Mouse (Mus musculus) stomach, embryonic 16.5 days (tissue): Measurements from ENCODE around the gene Ube4b. TPM values are rescaled to one million over a fixed set of nuclear protein-coding genes. Genes with fewer than 3 reads are reported as not detected.

ENCODE experiments used
- ATAC-seq: fragments of 200-750 bp; cut with Nextera tagmentation; 2 replicates; pipeline ENCODE4 v1.8.0; 2017; ENCODE audit warnings: moderate number of reproducible peaks, moderate TSS enrichment; ENCODE audit not compliant: insufficient read depth, low FRiP score
- H3K27ac ChIP-seq: fragments of 300-500 bp; sonication (generic); 2 replicates; pipeline ENCODE4 v1.5.1; 2014; ENCODE audit warnings: low read length
- H3K27me3 ChIP-seq: fragments of 300-500 bp; sonication (generic); 2 replicates; pipeline ENCODE4 v1.6.1; 2014; ENCODE audit warnings: low read length, control low read depth, mixed read lengths; ENCODE audit not compliant: control insufficient read depth, insufficient read depth
- H3K36me3 ChIP-seq: fragments of 300-500 bp; sonication (generic); 2 replicates; pipeline ENCODE4 v1.6.1; 2014; ENCODE audit warnings: low read length; ENCODE audit not compliant: control insufficient read depth, insufficient read depth
- H3K4me1 ChIP-seq: fragments of 300-500 bp; sonication (generic); 2 replicates; pipeline ENCODE4 v1.6.1; 2014; ENCODE audit warnings: low read length, control low read depth, mixed read lengths; ENCODE audit not compliant: control insufficient read depth, insufficient read depth
- H3K4me2 ChIP-seq: fragments of 300-500 bp; sonication (generic); 2 replicates; pipeline ENCODE4 v1.6.1; 2014; ENCODE audit warnings: low read depth, low read length, mixed read lengths
- H3K4me3 ChIP-seq: fragments of 300-500 bp; sonication (generic); replicated peaks from 2 replicates; pipeline ENCODE4 v1.5.1; 2014; ENCODE audit warnings: mild to moderate bottlenecking, low read length
- H3K9ac ChIP-seq: fragments of 300-500 bp; sonication (generic); 2 replicates; pipeline ENCODE4 v1.6.1; 2014; ENCODE audit warnings: low read length
- H3K9me3 ChIP-seq: fragments of 300-500 bp; sonication (generic); replicated peaks from 2 replicates; pipeline ENCODE4 v1.6.1; 2016; ENCODE audit warnings: low read length, control low read depth; ENCODE audit not compliant: control insufficient read depth
- WGBS: fragments of 180-500 bp; shearing (Covaris S2); extraction: QIAGEN DNeasy Blood & Tissue Kit; methylation state at CpG from one replicate; pipeline ENCODE4 v1.1.7; 2014; 5-methylcytosine and 5-hydroxymethylcytosine counted together
- polyA plus RNA-seq: library from polyadenylated mRNA; unstranded; fragments of >200 nt; fragmentation: Nextera tagmentation; extraction: Ambion mirVana; gene quantifications from 2 replicates; pipeline ENCODE4 v1.2.1, GENCODE M21; 2015

The Ube4b gene
- polyA plus RNA-seq, 1 experiment from 2014 or later = 33.5 TPM

GRCm38 (mm10) chr4:149330495-149330894 lies 96.1 kb downstream of the Ube4b start:
- Histone ChIP-seq H3K27me3 (no peaks in the 10 kb centered on the region), H3K4me3 (no peak overlapping the region), H3K9ac (no peak overlapping the region), H3K9me3 (no peaks in the 10 kb centered on the region), H3K4me2 (no peak overlapping the region), H3K4me1 (no peaks in the 10 kb centered on the region), H3K27ac (no peak overlapping the region), H3K36me3 (peaks cover 19% of the 10 kb centered on the region)
- no peak for ATAC-seq
- 93% methylated on average over 5 of the region's 5 CpGs for WGBS

- Histone ChIP-seq H3K27me3 (no peaks in the 10 kb centered on the region), H3K4me2 (no peak overlapping the region), H3K9me3 (no peaks in the 10 kb centered on the region), H3K4me3 (no peak overlapping the region), H3K4me1 (no peaks in the 10 kb centered on the region), H3K27ac (no peak overlapping the region), H3K36me3 (peaks cover 19% of the 10 kb centered on the region), H3K9ac (no peak overlapping the region)
- WGBS = 84% methylated on average over 4 of the region's 4 CpGs
- ATAC-seq = no peak
These were observed 97.8 kb downstream of the Ube4b start for GRCm38 (mm10) chr4:149328735-149329134.

- Histone ChIP-seq H3K27ac (no peak overlapping the region), H3K9ac (no peak overlapping the region), H3K4me1 (no peaks in the 10 kb centered on the region), H3K27me3 (no peaks in the 10 kb centered on the region), H3K4me2 (no peak overlapping the region), H3K9me3 (no peaks in the 10 kb centered on the region), H3K4me3 (no peak overlapping the region), H3K36me3 (peaks cover 19% of the 10 kb centered on the region)
- ATAC-seq = no peak
- 85% methylated on average over 7 of the region's 7 CpGs for WGBS
These were observed 99.3 kb downstream of the Ube4b start for GRCm38 (mm10) chr4:149327281-149327680.

- H3K27me3 ChIP-seq = no peaks in the 10 kb centered on the region
- no peaks in the 10 kb centered on the region for H3K4me1 ChIP-seq
- no peaks in the 10 kb centered on the region for H3K9me3 ChIP-seq
- no peak overlapping the region for H3K9ac ChIP-seq
- ATAC-seq = no peak
- no peak overlapping the region for H3K4me3 ChIP-seq
- H3K4me2 ChIP-seq = no peak overlapping the region
- H3K36me3 ChIP-seq = peaks cover 12% of the 10 kb centered on the region
- WGBS = 91% methylated on average over 10 of the region's 10 CpGs
- no peak overlapping the region for H3K27ac ChIP-seq
These were observed 101.0 kb downstream of the Ube4b start for GRCm38 (mm10) chr4:149325411-149326162.

GRCm38 (mm10) chr4:149323730-149324129 lies 102.8 kb downstream of the Ube4b start:
- no peak for ATAC-seq
- Histone ChIP-seq H3K27me3 (no peaks in the 10 kb centered on the region), H3K36me3 (peaks cover 5% of the 10 kb centered on the region; the same call in 1 of the 2 replicates), H3K9ac (no peak overlapping the region), H3K4me2 (no peak overlapping the region), H3K27ac (no peak overlapping the region), H3K4me1 (no peaks in the 10 kb centered on the region), H3K9me3 (no peaks in the 10 kb centered on the region), H3K4me3 (no peak overlapping the region)
- 76% methylated on average over 16 of the region's 16 CpGs for WGBS

- ATAC-seq = no peak
- Histone ChIP-seq H3K27me3 (no peaks in the 10 kb centered on the region), H3K27ac (no peak overlapping the region), H3K4me3 (no peak overlapping the region), H3K4me2 (no peak overlapping the region), H3K9me3 (no peaks in the 10 kb centered on the region), H3K4me1 (no peaks in the 10 kb centered on the region), H3K36me3 (no peaks in the 10 kb centered on the region), H3K9ac (no peak overlapping the region)
- WGBS = 68% methylated on average over 6 of the region's 6 CpGs
These were observed 103.8 kb downstream of the Ube4b start for GRCm38 (mm10) chr4:149322718-149323117.

GRCm38 (mm10) chr4:149322286-149322685 lies 104.3 kb downstream of the Ube4b start:
- H3K4me1 ChIP-seq = no peaks in the 10 kb centered on the region
- no peak for ATAC-seq
- H3K27ac ChIP-seq = no peak overlapping the region
- no peaks in the 10 kb centered on the region for H3K36me3 ChIP-seq
- no peak overlapping the region for H3K9ac ChIP-seq
- no peak overlapping the region for H3K4me3 ChIP-seq
- H3K27me3 ChIP-seq = no peaks in the 10 kb centered on the region
- no peaks in the 10 kb centered on the region for H3K9me3 ChIP-seq
- no peak overlapping the region for H3K4me2 ChIP-seq
- WGBS = 79% methylated on average over 4 of the region's 4 CpGs

GRCm38 (mm10) chr4:149319088-149319487 lies 107.5 kb downstream of the Ube4b start:
- no peak overlapping the region for H3K9ac ChIP-seq
- WGBS = 67% methylated on average over 9 of the region's 9 CpGs
- H3K4me1 ChIP-seq = no peaks in the 10 kb centered on the region
- ATAC-seq = no peak
- no peaks in the 10 kb centered on the region for H3K9me3 ChIP-seq
- no peak overlapping the region for H3K27ac ChIP-seq
- no peaks in the 10 kb centered on the region for H3K36me3 ChIP-seq
- no peak overlapping the region for H3K4me2 ChIP-seq
- H3K27me3 ChIP-seq = no peaks in the 10 kb centered on the region
- H3K4me3 ChIP-seq = no peak overlapping the region

GRCm38 (mm10) chr4:149317387-149317786 lies 109.2 kb downstream of the Ube4b start:
- no peaks in the 10 kb centered on the region for H3K36me3 ChIP-seq
- no peak overlapping the region for H3K9ac ChIP-seq
- no peak overlapping the region for H3K4me3 ChIP-seq
- no peaks in the 10 kb centered on the region for H3K27me3 ChIP-seq
- H3K9me3 ChIP-seq = no peaks in the 10 kb centered on the region
- no peak overlapping the region for H3K27ac ChIP-seq
- ATAC-seq = no peak
- H3K4me2 ChIP-seq = no peak overlapping the region
- no peaks in the 10 kb centered on the region for H3K4me1 ChIP-seq
- WGBS = 45% methylated on average over 5 of the region's 5 CpGs
